Mouse (Mus musculus) kidney, embryonic 14.5 days (tissue): ENCODE data around the gene Tyms. TPM values are rescaled to one million over a fixed set of nuclear protein-coding genes. Genes with fewer than 3 reads are reported as not detected.

Source experiments
- ATAC-seq: fragments of 200-750 bp; cut with Nextera tagmentation; 2 replicates; pipeline ENCODE4 v1.8.0; 2017; ENCODE audit warnings: moderate number of reproducible peaks, mild to moderate bottlenecking, moderate TSS enrichment, moderate library complexity; ENCODE audit not compliant: low FRiP score, low TSS enrichment
- H3K27ac ChIP-seq: fragments of 300-500 bp; sonication (generic); 2 replicates; pipeline ENCODE4 v1.5.1; 2014; ENCODE audit warnings: low read depth, mild to moderate bottlenecking, low read length, moderate library complexity, mixed read lengths
- H3K27me3 ChIP-seq: fragments of 300-500 bp; sonication (generic); 2 replicates; pipeline ENCODE4 v1.6.1; 2014; ENCODE audit warnings: mild to moderate bottlenecking, low read length; ENCODE audit not compliant: control insufficient read depth, insufficient read depth
- H3K36me3 ChIP-seq: fragments of 300-500 bp; sonication (generic); 2 replicates; pipeline ENCODE4 v1.6.1; 2014; ENCODE audit warnings: low read length, mixed read lengths; ENCODE audit not compliant: control insufficient read depth, insufficient read depth
- H3K4me1 ChIP-seq: fragments of 300-500 bp; sonication (generic); 2 replicates; pipeline ENCODE4 v1.6.1; 2014; ENCODE audit warnings: low read length, mixed read lengths; ENCODE audit not compliant: control insufficient read depth, insufficient read depth
- H3K4me2 ChIP-seq: fragments of 300-500 bp; sonication (generic); replicated peaks from 2 replicates; pipeline ENCODE4 v1.6.1; 2014; ENCODE audit warnings: low read depth, mild to moderate bottlenecking, low read length
- H3K4me3 ChIP-seq: fragments of 300-500 bp; sonication (generic); 2 replicates; pipeline ENCODE4 v1.5.1; 2014; ENCODE audit warnings: mild to moderate bottlenecking, low read length
- H3K9ac ChIP-seq: fragments of 300-500 bp; sonication (generic); 2 replicates; pipeline ENCODE4 v1.6.1; 2014; ENCODE audit warnings: low read depth, mild to moderate bottlenecking, low read length, moderate library complexity
- H3K9me3 ChIP-seq: fragments of 300-500 bp; sonication (generic); 2 replicates; pipeline ENCODE4 v1.6.1; 2016; ENCODE audit warnings: low read length; ENCODE audit not compliant: control insufficient read depth
- WGBS: fragments of 180-500 bp; shearing (Covaris S2); extraction: QIAGEN DNeasy Blood & Tissue Kit; methylation state at CpG from one replicate; pipeline ENCODE4 v1.1.7; 2014; 5-methylcytosine and 5-hydroxymethylcytosine counted together
- polyA plus RNA-seq: library from polyadenylated mRNA; unstranded; fragments of >200 nt; fragmentation: Nextera tagmentation; extraction: Ambion mirVana; gene quantifications from 2 replicates; pipeline ENCODE4 v1.2.1, GENCODE M21; 2014

The Tyms gene
- polyA plus RNA-seq, 1 experiment from 2014 or later: 328 TPM

GRCm38 (mm10) chr5:30105668-30106300 lies 32.4 kb upstream of the Tyms start, which contains the start of gene 3110082J24Rik:
Gene 3110082J24Rik, minus strand, starts transcription at chr5:30106086.
- peak within 1 kb of the TSS; percentile 48 for H3K4me3 ChIP-seq
- no peak for ATAC-seq
- 1% methylated on average over 29 of the region's 29 CpGs for WGBS
- H3K36me3 ChIP-seq: no peaks in the 10 kb centered on the region
- H3K4me2 ChIP-seq: peak within 1 kb of the TSS; percentile 98
- no peak within 1 kb of the TSS for H3K27ac ChIP-seq
- no peaks in the 10 kb centered on the region for H3K9me3 ChIP-seq
- H3K27me3 ChIP-seq: peaks cover 37% of the 10 kb centered on the region
- peaks cover 40% of the 10 kb centered on the region for H3K4me1 ChIP-seq
- peak within 1 kb of the TSS; percentile 48 for H3K9ac ChIP-seq

- WGBS: under 1% methylated on average over 65 of the region's 65 CpGs
- H3K4me1 ChIP-seq: peaks cover 32% of the 10 kb centered on the region
- H3K27ac ChIP-seq: no peak within 1 kb of the TSS
- peak; percentile 37 for ATAC-seq
- no peaks in the 10 kb centered on the region for H3K36me3 ChIP-seq
- peak within 1 kb of the TSS; percentile 48 for H3K9ac ChIP-seq
- H3K4me3 ChIP-seq: peak within 1 kb of the TSS; percentile 48
- peak within 1 kb of the TSS; percentile 98 for H3K4me2 ChIP-seq
- H3K27me3 ChIP-seq: peaks cover 37% of the 10 kb centered on the region
- no peaks in the 10 kb centered on the region for H3K9me3 ChIP-seq
These were observed 31.6 kb upstream of the Tyms start, which contains the start of gene Garem2 for GRCm38 (mm10) chr5:30104841-30105667. Gene Garem2, plus strand, starts transcription at chr5:30105161.

GRCm38 (mm10) chr5:30104339-30104738 lies 30.9 kb upstream of the Tyms start:
- ATAC-seq: no peak
- no peak overlapping the region for H3K27ac ChIP-seq
- no peaks in the 10 kb centered on the region for H3K9me3 ChIP-seq
- no peaks in the 10 kb centered on the region for H3K36me3 ChIP-seq
- 1% methylated on average over 12 of the region's 12 CpGs for WGBS
- peaks cover 37% of the 10 kb centered on the region for H3K27me3 ChIP-seq
- H3K4me1 ChIP-seq: peaks cover 30% of the 10 kb centered on the region
- peak overlapping the region; percentile 48 for H3K4me3 ChIP-seq
- H3K9ac ChIP-seq: peak overlapping the region; percentile 48; the same call in 1 of the 2 replicates
- peak overlapping the region; percentile 98 for H3K4me2 ChIP-seq

- Histone ChIP-seq H3K4me2 (no peak overlapping the region), H3K27me3 (peaks cover 37% of the 10 kb centered on the region), H3K9me3 (no peaks in the 10 kb centered on the region), H3K4me3 (no peak overlapping the region), H3K9ac (no peak overlapping the region), H3K4me1 (peaks cover 30% of the 10 kb centered on the region), H3K36me3 (no peaks in the 10 kb centered on the region), H3K27ac (no peak overlapping the region)
- WGBS: 87% methylated on average over 3 of the region's 3 CpGs
- no peak for ATAC-seq
These were observed 29.9 kb upstream of the Tyms start for GRCm38 (mm10) chr5:30103340-30103739.

- Histone ChIP-seq H3K4me3 (no peak overlapping the region), H3K27ac (no peak overlapping the region), H3K27me3 (peaks cover 3% of the 10 kb centered on the region; the same call in 1 of the 2 replicates), H3K9ac (no peak overlapping the region), H3K9me3 (no peaks in the 10 kb centered on the region), H3K4me1 (no peaks in the 10 kb centered on the region), H3K36me3 (no peaks in the 10 kb centered on the region), H3K4me2 (no peak overlapping the region)
- ATAC-seq: no peak
- WGBS: 92% methylated on average over 1 of the region's 1 CpGs
These were observed 24.8 kb upstream of the Tyms start for GRCm38 (mm10) chr5:30098260-30098659.

- ATAC-seq: no peak
- H3K4me2 ChIP-seq: no peak overlapping the region
- no peak overlapping the region for H3K27ac ChIP-seq
- H3K4me1 ChIP-seq: no peaks in the 10 kb centered on the region
- no peaks in the 10 kb centered on the region for H3K9me3 ChIP-seq
- H3K9ac ChIP-seq: no peak overlapping the region
- 70% methylated on average over 6 of the region's 6 CpGs for WGBS
- no peak overlapping the region for H3K4me3 ChIP-seq
- no peaks in the 10 kb centered on the region for H3K36me3 ChIP-seq
- no peaks in the 10 kb centered on the region for H3K27me3 ChIP-seq
These were observed 22.3 kb upstream of the Tyms start for GRCm38 (mm10) chr5:30095731-30096130.

- no peak overlapping the region for H3K9ac ChIP-seq
- no peaks in the 10 kb centered on the region for H3K9me3 ChIP-seq
- no peak for ATAC-seq
- no peaks in the 10 kb centered on the region for H3K27me3 ChIP-seq
- H3K4me2 ChIP-seq: no peak overlapping the region
- no peak overlapping the region for H3K27ac ChIP-seq
- H3K4me1 ChIP-seq: no peaks in the 10 kb centered on the region
- no peaks in the 10 kb centered on the region for H3K36me3 ChIP-seq
- WGBS: 61% methylated on average over 2 of the region's 2 CpGs
- H3K4me3 ChIP-seq: no peak overlapping the region
These were observed 21.0 kb upstream of the Tyms start for GRCm38 (mm10) chr5:30094399-30094798.

- Histone ChIP-seq H3K27ac (no peak overlapping the region), H3K4me3 (no peak overlapping the region), H3K9me3 (no peaks in the 10 kb centered on the region), H3K36me3 (no peaks in the 10 kb centered on the region), H3K4me1 (no peaks in the 10 kb centered on the region), H3K9ac (no peak overlapping the region), H3K4me2 (no peak overlapping the region), H3K27me3 (no peaks in the 10 kb centered on the region)
- ATAC-seq: no peak
- 62% methylated on average over 13 of the region's 13 CpGs for WGBS
These were observed 19.3 kb upstream of the Tyms start for GRCm38 (mm10) chr5:30092701-30093100.

GRCm38 (mm10) chr5:30072377-30072776 lies 1.0 kb downstream of the Tyms start:
- ATAC-seq: peak; percentile 24; the same call in 1 of the 2 replicates
- WGBS: 40% methylated on average over 3 of the region's 3 CpGs

More at GRCm38 (mm10) chr5:30072377-30072776, 1.0 kb downstream of the Tyms start:
- H3K4me1 ChIP-seq: peaks cover 9% of the 10 kb centered on the region; the same call in 1 of the 2 replicates
- peak overlapping the region; percentile 81 for H3K9ac ChIP-seq
- H3K4me3 ChIP-seq: peak overlapping the region; percentile 76
- no peaks in the 10 kb centered on the region for H3K9me3 ChIP-seq
- H3K4me2 ChIP-seq: peak overlapping the region; percentile 62
- no peak overlapping the region for H3K27ac ChIP-seq
- H3K27me3 ChIP-seq: no peaks in the 10 kb centered on the region
- H3K36me3 ChIP-seq: peaks cover 39% of the 10 kb centered on the region
